ENCODE assay signal across 1 mouse cellular context in the genomic region with DNA sequence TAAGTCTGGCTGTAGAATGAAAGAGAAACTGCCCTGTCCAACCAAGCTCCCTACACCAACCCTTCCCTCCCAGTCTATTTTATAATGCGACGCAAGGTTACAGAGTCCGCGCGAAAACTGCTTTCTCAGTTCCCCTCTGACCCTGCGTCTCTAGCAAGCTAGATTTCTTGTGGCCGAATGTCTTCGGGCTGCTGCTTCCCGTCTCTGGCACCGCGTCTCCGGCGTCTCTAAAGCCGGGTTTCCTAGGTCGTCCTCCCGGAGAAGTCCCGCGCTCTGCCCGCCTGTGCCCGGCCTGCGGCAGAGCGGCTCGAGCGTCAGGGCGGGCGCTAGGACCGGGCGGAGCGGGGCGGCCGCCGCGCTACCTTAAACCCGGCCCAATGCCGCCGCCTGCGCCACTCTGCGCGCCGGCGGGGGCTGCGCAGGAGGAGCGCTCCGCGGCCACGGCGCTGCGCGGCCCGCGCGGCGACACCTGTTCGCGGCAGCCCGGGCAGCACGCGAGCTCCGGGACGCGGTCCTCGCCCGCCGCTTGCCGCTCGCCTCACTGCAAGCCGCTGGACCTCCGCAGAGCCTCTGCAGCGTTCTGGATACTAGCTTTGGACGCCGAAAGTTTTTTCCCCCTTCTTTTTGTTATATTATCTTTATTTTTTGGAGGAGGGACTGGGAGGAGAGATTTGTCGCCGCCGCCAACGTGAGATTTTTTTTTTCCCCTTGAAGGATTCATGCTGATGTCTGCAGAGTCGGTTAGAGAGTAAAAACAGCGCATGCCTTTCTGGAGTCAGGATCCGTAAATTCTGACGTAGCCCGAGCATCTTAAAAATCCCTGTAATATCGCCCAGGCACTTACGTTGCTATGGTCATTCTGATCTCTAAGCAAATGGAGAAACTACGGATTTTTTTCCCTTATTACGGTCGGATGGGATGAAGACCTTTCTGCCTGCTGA.
TF ChIP-seq lines count a peak whose summit lies in the region.

No protein-coding gene starts in this region.

TF ChIP-seq in myocyte, 11 proteins besides CTCF, POLR2A, EP300 and RAD21 (continued from another document):
- TF ChIP-seq TCF3 (IDR thresholded peaks at IDR 0.05; ENCODE audit: insufficient read length, low read depth) (no peak), E2F4 (IDR thresholded peaks at IDR 0.05; ENCODE audit: insufficient read depth) (no peak), SRF (IDR thresholded peaks at IDR 0.05; ENCODE audit: control insufficient read depth, insufficient read length, low read depth) (no peak), MAX (IDR thresholded peaks at IDR 0.05; ENCODE audit: low read depth) (no peak), REST (IDR thresholded peaks at IDR 0.05; ENCODE audit: insufficient read depth, insufficient read length) (no peak), USF1 (IDR thresholded peaks at IDR 0.05; ENCODE audit: low read depth) (no peak), MYOG (IDR thresholded peaks at IDR 0.05; ENCODE audit: control insufficient read depth in 1 of 3, insufficient read depth in 1 of 3, insufficient read length in 2 of 3, low read depth in 2 of 3) (peak; percentile 6 to 89 (median 74)), TCF12 (IDR thresholded peaks at IDR 0.05; ENCODE audit: insufficient read depth, poor library complexity, severe bottlenecking) (no peak), MYOD1 (IDR thresholded peaks at IDR 0.05; ENCODE audit: control insufficient read depth in 1 of 3, insufficient read length in 2 of 3, low read depth in 2 of 3) (peak in 2 of 3 experiments; percentile 75 to 96)
